Mouse (Mus musculus): ENCODE measurements around the gene Adat2. TPM values are rescaled to one million over a fixed set of nuclear protein-coding genes. Genes with fewer than 3 reads are reported as not detected.

Adat2 gene
- polyA plus RNA-seq, 1 experiment, result 4.5 TPM

DNA sequence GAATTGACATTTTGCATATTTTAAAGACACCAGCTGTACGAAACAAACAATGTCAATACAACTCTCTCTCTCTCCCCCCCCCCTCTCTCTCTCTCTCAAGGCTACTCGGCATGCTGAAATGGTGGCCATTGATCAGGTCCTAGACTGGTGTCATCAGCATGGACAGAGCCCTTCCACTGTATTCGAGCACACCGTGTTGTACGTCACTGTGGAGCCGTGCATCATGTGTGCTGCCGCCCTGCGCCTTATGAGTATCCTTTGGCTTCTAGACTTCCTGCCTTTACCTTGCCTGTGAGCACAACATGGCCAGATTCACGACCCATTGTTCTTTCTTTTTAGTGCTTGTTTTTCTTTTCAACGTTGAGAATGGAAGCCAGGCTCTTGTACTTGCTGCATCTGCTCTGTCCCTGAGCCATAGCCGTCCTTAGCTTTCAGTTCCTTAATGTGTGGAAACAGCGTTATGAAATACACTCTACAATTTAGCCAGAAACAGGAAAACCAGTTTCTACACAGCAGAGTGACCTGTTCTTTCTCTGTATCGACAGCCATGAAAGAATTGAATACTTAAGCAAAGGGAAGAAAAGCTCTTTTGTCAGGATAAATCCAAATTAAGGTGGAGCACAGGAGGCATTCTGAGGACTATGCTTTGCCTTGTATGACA, 7.5 kb downstream of the Adat2 start:
- TF ChIP-seq POLR2A (IDR thresholded peaks at IDR 0.05; ENCODE audit: borderline replicate concordance, low read depth, low read length), result no peak
- TF ChIP-seq CTCF (IDR thresholded peaks at IDR 0.05; ENCODE audit: low read depth, low read length), result no peak
- Histone ChIP-seq H3K27ac (ENCODE audit: insufficient read depth, low read depth, low read length) (peak overlapping the region; percentile 42), H3K4me3 (ENCODE audit: insufficient read depth, low read length) (no peak overlapping the region), H3K4me1 (ENCODE audit: control insufficient read depth, insufficient read depth, low read length) (peaks cover 9% of the 10 kb centered on the region)

DNA sequence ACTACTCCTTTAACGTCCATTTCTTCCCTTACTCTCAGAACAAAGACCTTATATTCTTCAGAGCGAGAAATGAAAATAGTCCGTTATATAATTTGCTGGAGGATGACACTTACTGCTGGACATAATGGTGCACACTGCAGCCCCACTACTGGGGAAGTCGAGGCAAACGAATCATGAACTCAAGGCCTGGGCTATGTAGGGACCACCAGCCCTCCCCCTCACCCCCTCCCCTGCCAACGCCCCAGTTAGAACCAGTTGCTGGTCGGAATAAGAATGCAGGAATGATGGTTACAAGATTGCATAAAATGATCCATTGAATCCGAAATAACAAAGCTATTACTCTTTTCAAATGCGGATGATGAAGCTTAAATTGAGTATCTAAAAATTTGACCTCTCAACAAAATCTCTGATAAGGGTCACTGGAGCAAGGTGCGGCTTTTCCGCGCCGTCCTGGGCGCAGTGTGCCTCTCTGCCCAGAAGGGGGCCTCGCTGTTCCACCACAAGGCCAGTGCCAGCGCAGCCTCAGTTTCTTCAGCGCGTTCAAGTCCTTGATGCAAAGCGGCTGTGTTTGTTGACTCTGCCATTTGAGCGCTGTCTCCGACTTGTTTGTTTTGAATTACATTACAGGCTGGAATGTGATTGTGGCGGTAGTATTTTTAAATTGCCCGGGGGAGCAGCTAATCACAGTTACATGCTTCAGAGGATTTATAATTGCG, 11.8 kb downstream of the Adat2 start:
- H3K27ac ChIP-seq (ENCODE audit: insufficient read depth, low read depth, low read length), result no peak overlapping the region
- peak; percentile 81 for TF ChIP-seq CTCF (IDR thresholded peaks at IDR 0.05; ENCODE audit: low read depth, low read length)
- TF ChIP-seq POLR2A (IDR thresholded peaks at IDR 0.05; ENCODE audit: borderline replicate concordance, low read depth, low read length), result no peak
- peaks cover 9% of the 10 kb centered on the region for H3K4me1 ChIP-seq (ENCODE audit: control insufficient read depth, insufficient read depth, low read length)
- H3K4me3 ChIP-seq (ENCODE audit: insufficient read depth, low read length), result peak overlapping the region; percentile 23; the same call in 1 of the 2 replicates

DNA sequence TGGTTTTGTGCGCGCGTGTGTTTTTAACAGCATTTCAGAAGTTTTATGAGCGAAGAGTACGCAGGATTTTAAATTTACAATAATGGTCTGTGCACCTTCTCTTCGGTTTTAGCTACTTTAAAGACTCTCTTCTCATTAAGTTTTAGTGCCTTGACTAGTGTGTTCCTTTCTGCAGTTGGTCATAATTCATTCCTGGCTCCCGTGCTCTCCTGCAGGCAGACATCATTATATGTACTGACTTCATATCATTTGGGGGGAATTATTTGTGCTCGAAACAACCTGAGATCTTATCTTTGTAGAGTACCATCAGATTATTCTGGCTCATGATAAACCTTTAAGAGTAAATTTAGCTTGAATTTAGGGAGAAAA, 12.4 kb downstream of the Adat2 start:
- H3K4me1 ChIP-seq (ENCODE audit: control insufficient read depth, insufficient read depth, low read length), result peaks cover 6% of the 10 kb centered on the region
- no peak overlapping the region for H3K4me3 ChIP-seq (ENCODE audit: insufficient read depth, low read length)
- no peak overlapping the region for H3K27ac ChIP-seq (ENCODE audit: insufficient read depth, low read depth, low read length)
- TF ChIP-seq POLR2A (IDR thresholded peaks at IDR 0.05; ENCODE audit: borderline replicate concordance, low read depth, low read length) (no peak), CTCF (IDR thresholded peaks at IDR 0.05; ENCODE audit: low read depth, low read length) (no peak)

DNA sequence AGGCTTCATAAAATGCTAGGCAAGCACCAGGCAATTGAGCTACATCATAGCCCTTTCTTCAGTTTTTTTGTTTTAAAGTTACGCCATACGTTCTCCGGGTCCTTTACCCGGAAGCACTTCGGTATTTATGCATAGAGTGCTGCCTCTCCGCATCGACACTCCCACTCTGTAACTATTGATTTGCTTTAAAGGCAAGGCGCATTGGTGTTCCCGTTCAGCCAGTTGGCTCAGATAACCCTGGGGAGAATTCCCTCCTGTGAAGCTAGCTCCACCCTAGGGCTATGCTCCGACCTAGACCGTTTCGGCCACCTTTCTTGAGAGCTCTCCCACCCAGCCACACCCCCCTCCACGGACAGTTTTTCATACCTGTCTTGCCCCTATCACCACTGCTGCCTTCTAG, 13.7 kb downstream of the Adat2 start:
- H3K4me3 ChIP-seq (ENCODE audit: insufficient read depth, low read length), result no peak overlapping the region
- no peak overlapping the region for H3K27ac ChIP-seq (ENCODE audit: insufficient read depth, low read depth, low read length)
- no peak for TF ChIP-seq POLR2A (IDR thresholded peaks at IDR 0.05; ENCODE audit: borderline replicate concordance, low read depth, low read length)
- no peak for TF ChIP-seq CTCF (IDR thresholded peaks at IDR 0.05; ENCODE audit: low read depth, low read length)
- H3K4me1 ChIP-seq (ENCODE audit: control insufficient read depth, insufficient read depth, low read length), result no peaks in the 10 kb centered on the region

DNA sequence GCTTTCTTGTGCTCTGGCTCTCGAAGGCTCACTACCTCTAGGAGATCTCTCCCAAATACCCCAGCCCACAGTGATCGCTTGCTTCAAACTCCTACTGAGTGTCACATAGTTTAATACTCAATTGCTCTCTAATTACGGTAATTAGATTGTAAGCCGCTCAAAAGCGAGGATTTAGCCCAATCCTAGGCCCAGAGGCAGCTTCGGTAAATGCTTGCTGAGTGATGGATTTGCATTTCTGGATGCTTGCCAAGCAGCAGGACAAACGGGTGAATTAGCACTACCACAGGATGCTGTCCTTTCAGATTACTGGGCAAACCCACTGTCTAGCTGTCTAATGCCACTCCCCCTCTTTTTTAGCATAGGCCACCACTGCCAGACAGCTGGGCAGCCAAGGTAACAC, 17.1 kb downstream of the Adat2 start:
- no peak for TF ChIP-seq POLR2A (IDR thresholded peaks at IDR 0.05; ENCODE audit: borderline replicate concordance, low read depth, low read length)
- TF ChIP-seq CTCF (IDR thresholded peaks at IDR 0.05; ENCODE audit: low read depth, low read length), result no peak
- Histone ChIP-seq H3K4me1 (ENCODE audit: control insufficient read depth, insufficient read depth, low read length) (no peaks in the 10 kb centered on the region), H3K27ac (ENCODE audit: insufficient read depth, low read depth, low read length) (no peak overlapping the region), H3K4me3 (ENCODE audit: insufficient read depth, low read length) (no peak overlapping the region)

DNA sequence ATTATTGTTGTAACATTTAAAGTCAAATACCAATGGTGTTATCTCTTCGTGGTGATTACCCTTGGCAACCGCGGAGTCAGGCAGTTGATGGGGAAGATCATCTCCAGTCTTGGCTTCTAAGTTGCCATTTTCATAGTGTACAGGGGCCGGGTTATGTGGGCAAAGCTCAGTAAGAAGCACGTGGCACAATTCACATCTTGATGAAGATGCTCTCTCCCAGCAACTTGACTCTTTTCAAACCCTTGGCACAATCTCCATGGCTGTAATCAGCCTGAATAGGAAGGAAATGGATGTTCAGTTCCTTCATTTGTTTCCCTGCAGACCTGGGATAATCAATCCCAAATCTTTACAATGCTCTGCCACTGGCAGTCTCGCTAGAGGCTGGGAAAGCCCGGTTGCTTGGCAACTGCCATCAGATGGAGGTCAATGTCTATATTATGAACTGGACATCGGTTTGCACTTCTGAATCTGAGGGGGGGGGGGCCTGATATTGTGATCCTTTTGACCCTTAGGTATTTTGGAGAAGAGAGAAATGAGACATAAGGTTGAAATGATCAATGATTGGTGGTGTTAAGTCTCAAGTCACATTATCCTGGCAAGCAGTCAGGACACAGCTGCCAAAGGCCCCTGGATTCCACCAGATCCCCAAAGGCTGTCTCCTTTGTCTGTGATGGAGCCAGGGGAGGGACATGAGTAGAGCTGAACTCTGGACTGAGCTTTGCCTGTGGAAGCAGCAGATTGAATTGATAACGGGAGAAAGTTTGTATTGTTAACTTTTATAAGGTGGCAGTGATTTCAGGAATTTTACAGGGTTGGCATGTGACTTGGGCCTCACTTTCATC, 18.2 kb downstream of the Adat2 start:
- H3K4me3 ChIP-seq (ENCODE audit: insufficient read depth, low read length), result no peak overlapping the region
- no peak for TF ChIP-seq CTCF (IDR thresholded peaks at IDR 0.05; ENCODE audit: low read depth, low read length)
- TF ChIP-seq POLR2A (IDR thresholded peaks at IDR 0.05; ENCODE audit: borderline replicate concordance, low read depth, low read length), result no peak
- no peak overlapping the region for H3K27ac ChIP-seq (ENCODE audit: insufficient read depth, low read depth, low read length)
- H3K4me1 ChIP-seq (ENCODE audit: control insufficient read depth, insufficient read depth, low read length), result no peaks in the 10 kb centered on the region

DNA sequence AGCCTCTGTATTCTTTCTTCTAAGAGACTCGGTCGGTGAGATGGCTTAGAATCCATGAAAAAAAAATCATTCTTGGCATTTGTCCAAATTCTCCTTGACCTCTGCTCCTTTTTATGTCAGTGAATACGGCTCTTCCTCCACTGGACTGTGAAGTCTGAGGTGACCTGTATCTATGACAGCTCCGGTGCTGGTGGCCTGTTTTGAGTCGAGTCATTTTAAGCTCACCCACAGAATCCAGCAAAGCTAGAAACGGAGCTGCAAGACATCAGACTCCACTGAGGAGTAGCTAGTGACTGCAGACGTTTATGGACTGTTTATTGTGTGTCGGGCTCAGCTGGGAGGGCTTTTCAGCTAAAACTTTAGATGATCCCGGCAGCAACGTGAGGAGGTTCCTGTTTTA, 19.3 kb downstream of the Adat2 start:
- H3K27ac ChIP-seq (ENCODE audit: insufficient read depth, low read depth, low read length), result no peak overlapping the region
- TF ChIP-seq POLR2A (IDR thresholded peaks at IDR 0.05; ENCODE audit: borderline replicate concordance, low read depth, low read length), result no peak
- TF ChIP-seq CTCF (IDR thresholded peaks at IDR 0.05; ENCODE audit: low read depth, low read length), result no peak
- no peak overlapping the region for H3K4me3 ChIP-seq (ENCODE audit: insufficient read depth, low read length)
- no peaks in the 10 kb centered on the region for H3K4me1 ChIP-seq (ENCODE audit: control insufficient read depth, insufficient read depth, low read length)

DNA sequence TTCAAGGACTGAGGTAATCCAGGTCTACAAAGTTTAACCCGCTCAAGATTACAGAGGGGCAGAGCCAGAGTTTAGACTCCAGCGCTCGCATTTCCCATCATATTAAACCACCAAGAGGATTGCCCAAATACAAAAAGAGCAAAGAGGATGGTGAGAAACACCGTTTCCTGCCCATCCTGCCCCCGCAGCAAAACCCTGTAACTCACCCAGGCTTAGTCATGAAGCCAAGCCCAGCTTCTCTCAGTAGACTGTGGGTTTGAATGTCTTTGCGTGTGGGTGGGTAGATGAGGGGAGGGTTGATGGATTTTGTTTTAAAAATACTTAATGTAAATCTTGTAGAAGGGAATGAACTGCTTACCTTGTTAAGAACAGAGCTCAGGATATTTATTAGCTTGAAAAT, 19.7 kb downstream of the Adat2 start:
- Histone ChIP-seq H3K4me1 (ENCODE audit: control insufficient read depth, insufficient read depth, low read length) (no peaks in the 10 kb centered on the region), H3K4me3 (ENCODE audit: insufficient read depth, low read length) (no peak overlapping the region), H3K27ac (ENCODE audit: insufficient read depth, low read depth, low read length) (no peak overlapping the region)
- TF ChIP-seq POLR2A (IDR thresholded peaks at IDR 0.05; ENCODE audit: borderline replicate concordance, low read depth, low read length), result no peak
- no peak for TF ChIP-seq CTCF (IDR thresholded peaks at IDR 0.05; ENCODE audit: low read depth, low read length)

DNA sequence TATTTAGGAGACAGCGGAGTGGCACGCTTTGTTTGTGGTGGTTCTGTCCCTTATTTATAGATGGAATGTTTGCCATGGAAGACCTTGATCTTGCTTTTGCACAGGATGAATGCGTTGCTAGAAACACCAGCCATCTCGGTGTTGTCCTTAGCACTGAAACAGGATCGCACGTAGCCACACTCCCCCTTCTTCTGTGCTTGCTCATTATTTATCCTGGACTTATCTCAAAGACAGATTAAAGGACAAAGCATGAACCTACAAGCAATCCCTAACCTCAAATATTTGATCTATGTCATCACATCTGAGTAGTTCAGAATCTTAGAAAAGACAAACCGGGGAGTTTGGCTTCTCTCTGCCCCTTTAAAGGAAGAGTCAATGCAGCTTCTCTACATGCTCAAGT, 24.4 kb downstream of the Adat2 start:
- no peak overlapping the region for H3K4me3 ChIP-seq (ENCODE audit: insufficient read depth, low read length)
- TF ChIP-seq CTCF (IDR thresholded peaks at IDR 0.05; ENCODE audit: low read depth, low read length) (no peak), POLR2A (IDR thresholded peaks at IDR 0.05; ENCODE audit: borderline replicate concordance, low read depth, low read length) (no peak)
- H3K4me1 ChIP-seq (ENCODE audit: control insufficient read depth, insufficient read depth, low read length), result no peaks in the 10 kb centered on the region
- no peak overlapping the region for H3K27ac ChIP-seq (ENCODE audit: insufficient read depth, low read depth, low read length)

DNA sequence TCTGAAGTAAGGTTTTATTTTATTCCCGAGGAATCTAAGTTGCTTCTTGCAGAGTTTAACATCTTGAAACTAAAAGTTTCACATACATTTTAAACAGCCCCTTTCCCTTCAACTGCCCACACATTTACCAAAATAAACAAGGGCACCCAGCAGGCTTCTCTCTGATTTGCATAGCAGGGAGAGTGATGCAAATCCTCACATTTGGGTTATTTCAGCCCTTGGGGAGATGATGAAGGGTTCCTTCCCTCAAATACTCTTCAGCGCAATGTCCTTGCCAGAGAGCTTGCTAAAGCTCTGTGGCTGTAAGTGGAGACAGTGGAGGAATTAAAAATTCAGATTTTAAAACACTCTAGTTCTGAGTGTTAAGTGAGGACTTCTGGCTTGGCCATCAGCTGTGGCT, 35.2 kb downstream of the Adat2 start:
- Histone ChIP-seq H3K4me1 (ENCODE audit: control insufficient read depth, insufficient read depth, low read length) (no peaks in the 10 kb centered on the region), H3K27ac (ENCODE audit: insufficient read depth, low read depth, low read length) (no peak overlapping the region), H3K4me3 (ENCODE audit: insufficient read depth, low read length) (no peak overlapping the region)
- TF ChIP-seq POLR2A (IDR thresholded peaks at IDR 0.05; ENCODE audit: borderline replicate concordance, low read depth, low read length) (no peak), CTCF (IDR thresholded peaks at IDR 0.05; ENCODE audit: low read depth, low read length) (no peak)

All from bone marrow macrophage, adult 2 months (primary cell).